ENCODE assay signal across 9 mouse cellular contexts in genomic region chr13:51258752-51259721, GRCm38 (mm10).
DNase-seq lines count a peak whose midpoint lies in the region; ATAC-seq lines count a peak whose summit lies in the region.
"Had no signal": no experiment of that assay in that cellular context is flagged by ENCODE, and none has a peak within 500 bp of the region (broad histone marks: within the 10 kb centered on the region; RNA-seq: fewer than 3 reads in every experiment).

No protein-coding gene starts in this region.

- H3K9me3 ChIP-seq in liver, embryonic 12.5 days (replicated peaks) = no peaks in the 10 kb centered on the region
- peaks cover 8% of the 10 kb centered on the region; the same call in 1 of the 2 replicates for H3K9me3 ChIP-seq in embryonic facial prominence, embryonic 10.5 days
- H3K9me3 ChIP-seq in intestine, embryonic 15.5 days = no peaks in the 10 kb centered on the region

- no peaks in the 10 kb centered on the region for H3K4me1 ChIP-seq in liver, embryonic 12.5 days
- peaks cover 47% of the 10 kb centered on the region for H3K4me1 ChIP-seq in embryonic facial prominence, embryonic 10.5 days
- peaks cover 17% of the 10 kb centered on the region; the same call in 1 of the 2 replicates for H3K4me1 ChIP-seq in intestine, embryonic 15.5 days (replicated peaks)

- no peaks in the 10 kb centered on the region for H3K36me3 ChIP-seq in liver, embryonic 12.5 days
- H3K36me3 ChIP-seq in embryonic facial prominence, embryonic 10.5 days (replicated peaks) = no peaks in the 10 kb centered on the region
- H3K36me3 ChIP-seq in intestine, embryonic 15.5 days = no peaks in the 10 kb centered on the region

- no peaks in the 10 kb centered on the region for H3K27me3 ChIP-seq in liver, embryonic 12.5 days (replicated peaks)
- no peaks in the 10 kb centered on the region for H3K27me3 ChIP-seq in embryonic facial prominence, embryonic 10.5 days (replicated peaks; ENCODE audit: low read depth, poor library complexity, severe bottlenecking)
- no peaks in the 10 kb centered on the region for H3K27me3 ChIP-seq in intestine, embryonic 15.5 days (replicated peaks)

- DNase-seq in liver = peak; percentile 9
- DNase-seq in embryonic facial prominence, embryonic 10.5 days (ENCODE audit: low spot score) = peak; percentile 84
- peak; percentile 59 for DNase-seq in retina, postnatal 1 day
- no peak for DNase-seq in urinary bladder, adult 18-20 months (ENCODE audit: low spot score in 2 of 2)
- no peak for DNase-seq in layer of hippocampus, postnatal 14 days (ENCODE audit: low spot score in 2 of 2)
- no peak for DNase-seq in adrenal gland, adult (ENCODE audit: inconsistent age in 2 of 2, low spot score in 1 of 2)
- DNase-seq: gastrocnemius, postnatal 25 days had no signal

- H3K4me2 ChIP-seq in liver, embryonic 12.5 days = no peak overlapping the region
- no peak overlapping the region for H3K4me2 ChIP-seq in intestine, embryonic 15.5 days (replicated peaks)

- WGBS in liver, embryonic 12.5 days (ENCODE audit: insufficient replicate concordance) = 66% methylated on average over 13 of the region's 13 CpGs
- 31% methylated on average over 13 of the region's 13 CpGs for WGBS in embryonic facial prominence, embryonic 10.5 days
- 35% methylated on average over 13 of the region's 13 CpGs for WGBS in intestine, embryonic 15.5 days

- H3K9ac ChIP-seq in liver, embryonic 12.5 days = no peak overlapping the region
- no peak overlapping the region for H3K9ac ChIP-seq in intestine, embryonic 15.5 days

- no peak overlapping the region for H3K27ac ChIP-seq in liver, embryonic 12.5 days
- H3K27ac ChIP-seq in embryonic facial prominence, embryonic 10.5 days (replicated peaks) = peak overlapping the region; percentile 87
- H3K27ac ChIP-seq in intestine, embryonic 15.5 days = peak overlapping the region; percentile 67

- no peak overlapping the region for H3K4me3 ChIP-seq in liver, embryonic 12.5 days
- no peak overlapping the region for H3K4me3 ChIP-seq in embryonic facial prominence, embryonic 10.5 days
- H3K4me3 ChIP-seq in intestine, embryonic 15.5 days (replicated peaks) = no peak overlapping the region

- ATAC-seq in liver, embryonic 12.5 days = no peak
- peak; percentile 93 for ATAC-seq in intestine, embryonic 15.5 days

Comparison
In these comparisons a context has a peak if more than half of its experiments do, and no peak if none do; other contexts are left out.
1. DNase-seq: peak in liver (single experiment), embryonic facial prominence, embryonic 10.5 days (single experiment) and retina, postnatal 1 day (single experiment); none in urinary bladder, adult 18-20 months (0 of 2), layer of hippocampus, postnatal 14 days (0 of 2) and adrenal gland, adult (0 of 2).